Mouse (Mus musculus) adrenal gland, adult 2 months (tissue): ENCODE measurements around the gene Slc35e4. TPM values are rescaled to one million over a fixed set of nuclear protein-coding genes. Genes with fewer than 3 reads are reported as not detected.

Experiments
- DNase-seq: peaks from one replicate; pipeline ENCODE4 v3.0.0; 2021
- polyA plus RNA-seq: library from polyadenylated mRNA; depleted of rRNA; stranded (reverse); fragments of >200 nt; gene quantifications from 2 replicates; pipeline ENCODE4 v1.2.3, GENCODE M21; 2012; rRNA removed
- total RNA-seq, 2 experiments: library from RNA; stranded (reverse); gene quantifications; 2 replicates each; pipeline ENCODE4 v1.2.3; 2021

Slc35e4 gene
- total and polyA plus RNA-seq, 3 experiments: 3.1 to 13.9 (median 13.5) TPM

- DNase-seq: no peak
These were observed 50.1 kb downstream of the Slc35e4 start for GRCm38 (mm10) chr11:3864343-3864742.

DNA sequence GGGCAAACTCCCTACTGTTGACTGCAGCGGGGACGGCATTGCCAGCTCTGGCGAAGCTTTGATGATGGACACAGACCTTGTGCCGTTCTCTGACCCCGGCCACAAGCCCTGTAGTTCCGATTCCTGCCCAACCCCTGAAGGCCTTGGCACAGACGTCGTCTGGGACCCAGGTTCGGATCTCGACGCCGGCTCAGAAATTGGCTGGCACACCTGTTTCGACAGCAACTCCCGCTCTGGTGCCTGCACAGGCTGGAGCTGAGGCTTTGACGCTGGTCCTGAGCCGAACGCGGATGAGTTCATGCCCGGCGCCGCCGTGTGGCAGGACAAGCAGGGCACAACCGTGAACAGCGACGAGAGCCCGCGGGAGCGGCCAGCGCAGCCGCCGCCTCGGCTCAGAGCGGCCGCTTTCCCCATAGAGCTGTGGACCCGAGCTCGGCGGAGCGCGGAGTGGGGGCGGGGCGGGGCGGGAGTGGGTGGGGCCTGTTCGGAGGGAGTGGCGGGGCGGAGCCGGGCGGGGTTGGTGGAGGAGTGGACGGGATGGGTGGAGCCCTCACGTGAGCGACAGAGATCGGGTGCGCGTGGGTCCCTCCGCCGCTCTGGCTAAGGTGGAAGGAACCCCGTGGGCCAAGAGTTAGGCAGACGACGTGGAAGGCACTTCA, 50.9 kb downstream of the Slc35e4 start, which contains the start of gene Osbp2:
Gene Osbp2, minus strand, starts transcription at position 450 of the 659 bp plus-strand sequence.
- DNase-seq: peak; percentile 88

GRCm38 (mm10) chr11:3862661-3863453, 51.6 kb downstream of the Slc35e4 start:
- no peak for DNase-seq

- DNase-seq: no peak
These were observed 54.1 kb downstream of the Slc35e4 start for GRCm38 (mm10) chr11:3860361-3860760.

DNA sequence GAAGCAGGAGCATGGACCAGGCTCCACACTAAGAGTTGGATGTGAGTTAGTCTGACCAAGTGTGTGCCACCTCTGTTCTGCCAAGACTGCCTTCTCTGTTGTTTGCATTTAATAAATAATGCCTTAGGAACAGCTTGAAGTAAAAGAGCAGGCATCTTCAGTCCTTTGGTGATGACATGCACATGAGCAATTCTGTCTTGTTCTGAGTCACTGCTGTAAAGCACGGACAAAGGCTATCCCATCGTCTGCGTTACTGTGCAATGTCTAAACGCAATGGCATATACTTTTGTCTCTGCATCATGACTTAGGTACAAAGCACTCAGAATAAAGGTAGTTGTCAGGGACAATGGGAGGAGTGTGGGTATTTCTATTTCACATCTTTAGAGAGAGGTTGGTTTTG, 54.7 kb downstream of the Slc35e4 start:
- DNase-seq: no peak

DNA sequence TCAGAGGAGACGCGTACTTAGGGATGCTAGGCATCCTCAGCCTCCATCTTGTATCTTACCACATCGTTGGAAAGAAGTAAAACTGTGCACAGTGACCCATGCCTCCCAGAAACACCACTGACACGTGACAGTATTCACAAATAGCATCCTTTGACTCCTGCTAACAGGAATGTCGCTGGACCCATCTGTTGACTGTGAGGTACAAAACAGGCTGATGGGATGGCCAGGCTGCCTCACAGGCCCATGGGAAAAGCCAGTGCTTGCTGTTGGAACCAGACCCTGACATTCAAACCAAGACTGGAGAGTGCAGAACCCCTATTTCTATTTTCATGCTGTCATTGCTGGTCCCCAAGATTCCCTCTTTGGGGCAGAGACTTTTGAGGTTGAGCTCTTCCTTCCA, 56.6 kb downstream of the Slc35e4 start:
- DNase-seq: no peak

Other genes with a start within 250 kb of the Slc35e4 start
- 1 to 10 TPM; 2.2 to 3.7 TPM for gene Osbp2, start 50.8 kb downstream of the Slc35e4 start, total RNA-seq
- gene Osbp2, start 50.8 kb downstream of the Slc35e4 start, polyA plus RNA-seq: 1.9 and 2.2 TPM in 2 replicates
- gene 4921536K21Rik, start 19.6 kb downstream of the Slc35e4 start, total RNA-seq: under 1 TPM; 0.55 to 0.93 TPM
- 0.08 and 0.32 TPM in 2 replicates for gene 4921536K21Rik, start 19.6 kb downstream of the Slc35e4 start, polyA plus RNA-seq
- 1 to 10 TPM; 3.9 to 9.4 TPM for gene Dusp18, start 19.4 kb downstream of the Slc35e4 start, total RNA-seq
- gene Dusp18, start 19.4 kb downstream of the Slc35e4 start, polyA plus RNA-seq: 2.7 and 3.9 TPM in 2 replicates
- 100 to 1,000 TPM; 141 TPM for gene Tcn2, start 17.5 kb upstream of the Slc35e4 start, total RNA-seq
- gene Tcn2, start 17.5 kb upstream of the Slc35e4 start, polyA plus RNA-seq: 147 and 160 TPM in 2 replicates
- gene Pes1, start 49.3 kb upstream of the Slc35e4 start, total RNA-seq: 10 to 100 TPM; 62.1 to 73.2 TPM
- gene Pes1, start 49.3 kb upstream of the Slc35e4 start, polyA plus RNA-seq: 29.7 and 38.6 TPM in 2 replicates
- not detected for gene 4930556J24Rik, start 62.1 kb upstream of the Slc35e4 start, total RNA-seq
- gene 4930556J24Rik, start 62.1 kb upstream of the Slc35e4 start, polyA plus RNA-seq: not detected in 2 replicates
- under 1 TPM in 1 of 2 experiments, not detected in 1; 0.21 TPM for gene Gal3st1, start 69.0 kb upstream of the Slc35e4 start, total RNA-seq
- 0.63 and 0.79 TPM in 2 replicates for gene Gal3st1, start 69.0 kb upstream of the Slc35e4 start, polyA plus RNA-seq
- gene Sec14l4, start 116.8 kb upstream of the Slc35e4 start, total RNA-seq: 1 to 10 TPM; 3.2 to 7.2 TPM
- 1.2 and 1.7 TPM in 2 replicates for gene Sec14l4, start 116.8 kb upstream of the Slc35e4 start, polyA plus RNA-seq
- not detected for gene Sec14l3, start 150.2 kb upstream of the Slc35e4 start, total RNA-seq
- 0.10 TPM in 1 of 2 replicates, not detected in the other for gene Sec14l3, start 150.2 kb upstream of the Slc35e4 start, polyA plus RNA-seq
- 10 to 100 TPM; 19.3 to 24.2 TPM for gene Mtfp1, start 180.8 kb upstream of the Slc35e4 start, total RNA-seq
- 40.4 and 43.8 TPM in 2 replicates for gene Mtfp1, start 180.8 kb upstream of the Slc35e4 start, polyA plus RNA-seq
- gene Sec14l2, start 208.8 kb upstream of the Slc35e4 start, total RNA-seq: 1 to 10 TPM; 1.8 to 2.2 TPM
- 0.59 and 0.71 TPM in 2 replicates for gene Sec14l2, start 208.8 kb upstream of the Slc35e4 start, polyA plus RNA-seq
- gene Rnf215, start 220.5 kb upstream of the Slc35e4 start, total RNA-seq: 10 to 100 TPM; 21.7 to 25.0 TPM
- gene Rnf215, start 220.5 kb upstream of the Slc35e4 start, polyA plus RNA-seq: 34.6 and 40.2 TPM in 2 replicates
- 10 to 100 TPM; 10.3 to 13.1 TPM for gene Ccdc157, start 245.6 kb upstream of the Slc35e4 start, total RNA-seq
- gene Ccdc157, start 245.6 kb upstream of the Slc35e4 start, polyA plus RNA-seq: 9.3 and 11.3 TPM in 2 replicates
- gene Sf3a1, start 245.7 kb upstream of the Slc35e4 start, total RNA-seq: 10 to 100 TPM; 47.0 to 52.5 TPM
- 36.4 and 39.8 TPM in 2 replicates for gene Sf3a1, start 245.7 kb upstream of the Slc35e4 start, polyA plus RNA-seq